Mouse (Mus musculus) c-Kit-positive CD71-negative TER-119-negative erythroid progenitor cells, embryonic 14.5 days (primary cell): ENCODE data around the gene Ppip5k1.
"Not testable (repeated sequence)": the region's sequence is repeated elsewhere in the genome, so short reads cannot be mapped to it uniquely, and the experiment has no call there.

ENCODE experiments used
- DNase-seq: peaks from one replicate; pipeline ENCODE4 v3.0.0-alpha.2; 2013; ENCODE audit warnings: low read depth

Ppip5k1 gene

DNA sequence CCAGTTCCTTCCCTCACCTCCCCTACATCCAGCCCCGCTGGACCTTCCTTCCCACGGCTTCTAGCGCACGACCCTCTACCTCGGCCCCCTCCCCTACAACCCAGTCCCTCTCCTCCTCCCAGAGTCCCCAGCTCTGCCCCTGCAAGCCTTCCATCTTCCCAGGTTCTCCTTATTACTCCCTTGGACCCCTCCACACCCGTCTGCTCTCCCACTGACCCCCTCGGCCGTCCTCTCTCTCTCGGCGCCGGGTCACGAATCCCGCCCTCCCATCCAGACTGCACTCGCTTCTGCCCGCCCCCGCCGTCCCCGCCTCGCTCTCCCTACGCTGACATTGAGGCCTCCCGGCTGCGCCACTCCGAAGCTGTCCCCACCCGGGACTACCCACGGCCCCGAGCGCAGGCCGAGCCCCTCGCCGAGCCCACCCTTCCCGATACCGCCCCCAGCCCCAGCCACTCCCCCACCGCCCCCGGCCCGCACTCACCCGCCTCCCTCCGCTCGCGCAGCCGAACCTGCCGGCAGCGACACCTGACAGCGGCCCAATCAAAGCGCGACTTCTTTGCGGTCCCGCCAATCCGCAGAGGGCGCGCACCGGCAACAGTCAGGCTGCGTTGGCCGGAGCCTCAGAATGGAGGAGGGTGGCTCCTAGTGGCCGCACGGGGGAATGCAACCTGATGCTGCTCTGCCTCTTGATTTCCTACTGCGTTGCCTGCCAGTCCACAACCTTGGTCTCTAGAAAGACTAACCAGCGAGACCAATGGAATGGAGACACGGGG, at the start of gene Ppip5k1:
Ppip5k1 (minus strand) TSS at position 577 of the 773 bp plus-strand sequence.
- DNase-seq: peak; percentile 90

DNA sequence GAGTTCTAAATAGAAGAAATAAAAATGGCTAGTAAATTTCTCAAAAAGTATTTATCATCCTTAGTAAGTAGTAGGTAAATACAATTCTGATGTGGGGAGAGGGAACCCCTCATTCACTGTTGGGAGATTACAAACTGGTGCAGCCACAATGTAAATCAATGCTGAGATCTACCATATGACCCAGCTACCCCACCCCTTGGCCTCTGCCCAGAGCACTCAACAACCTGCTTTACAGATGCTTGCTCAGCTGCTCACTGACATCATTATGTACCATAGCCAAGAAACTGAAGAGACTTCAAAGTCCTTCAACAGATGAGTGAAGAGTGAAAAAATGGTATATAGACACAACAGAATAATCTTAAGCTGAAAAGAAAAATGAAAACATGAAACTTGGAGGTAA, 48.1 kb upstream of the Ppip5k1 start:
- no peak for DNase-seq

DNA sequence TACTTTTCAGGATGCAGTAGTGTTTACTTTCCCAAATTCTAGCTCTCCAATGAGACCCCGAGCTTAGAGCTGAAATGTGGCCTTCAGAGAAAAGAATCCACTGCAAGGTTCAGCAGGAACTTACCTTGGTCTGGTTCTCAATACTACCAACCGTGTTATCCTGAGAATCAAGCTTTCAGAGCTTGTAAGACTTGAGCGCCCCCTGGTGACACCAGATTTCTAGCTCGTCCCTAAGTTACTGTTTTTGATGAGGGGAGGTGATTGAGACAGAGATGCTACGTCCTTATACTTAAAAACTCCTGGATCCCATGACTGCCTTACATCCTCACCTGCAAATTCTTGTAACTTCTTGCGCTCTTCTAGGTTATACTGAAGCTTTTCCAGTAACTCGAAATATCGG, 41.4 kb upstream of the Ppip5k1 start:
- peak; percentile 74 for DNase-seq

DNA sequence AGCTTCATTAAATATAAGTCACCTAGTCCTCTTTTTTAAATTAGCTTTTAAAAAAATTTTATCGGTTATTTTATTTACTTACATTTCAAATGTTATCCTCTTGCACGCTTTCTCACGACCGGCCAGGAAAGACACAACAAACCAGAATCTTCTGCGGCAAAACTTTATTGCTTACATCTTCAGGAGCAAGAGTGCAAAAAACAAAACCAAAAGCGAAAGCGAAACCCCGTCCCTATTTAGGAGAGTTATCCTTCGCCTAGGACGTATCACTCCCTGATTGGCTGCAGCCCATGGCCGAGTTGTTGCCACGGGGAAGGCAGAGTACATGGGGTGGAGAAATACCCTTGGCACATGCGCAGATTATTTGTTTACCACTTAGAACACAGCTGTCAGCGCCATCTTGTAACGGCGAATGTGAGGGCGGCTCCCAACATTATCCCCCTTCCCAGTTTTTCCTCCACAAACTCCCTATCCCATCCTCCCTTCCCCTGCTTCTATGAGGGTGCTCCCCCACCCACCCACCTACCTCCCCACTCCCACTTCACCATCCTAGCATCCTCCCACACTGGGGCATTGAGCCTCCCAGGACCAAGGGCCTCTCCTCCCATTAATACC, 31.9 kb upstream of the Ppip5k1 start, which contains the start of gene Strc:
Strc (minus strand) TSS at position 208 of the 615 bp plus-strand sequence.
- DNase-seq: not testable (repeated sequence)

DNA sequence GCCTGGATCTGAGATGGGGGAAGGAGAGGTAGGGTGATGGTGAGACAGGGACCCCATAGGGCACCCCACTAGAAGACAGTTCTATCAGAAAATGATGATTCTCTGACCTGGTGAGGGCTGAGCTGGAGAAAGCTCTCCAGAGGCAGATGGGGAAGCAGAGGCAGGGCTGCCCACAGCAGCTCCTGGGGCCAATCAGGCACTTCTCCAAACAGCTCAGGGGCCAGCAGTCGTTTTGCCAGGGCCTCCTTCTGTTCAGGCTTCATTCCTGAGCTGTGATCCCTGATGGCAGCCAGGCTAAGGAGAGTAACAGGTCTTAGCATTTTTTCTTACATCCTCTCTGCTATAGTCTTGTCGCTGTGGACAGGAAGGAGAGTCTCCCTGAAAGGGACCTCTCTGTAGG, 19.6 kb upstream of the Ppip5k1 start:
- no peak for DNase-seq

DNA sequence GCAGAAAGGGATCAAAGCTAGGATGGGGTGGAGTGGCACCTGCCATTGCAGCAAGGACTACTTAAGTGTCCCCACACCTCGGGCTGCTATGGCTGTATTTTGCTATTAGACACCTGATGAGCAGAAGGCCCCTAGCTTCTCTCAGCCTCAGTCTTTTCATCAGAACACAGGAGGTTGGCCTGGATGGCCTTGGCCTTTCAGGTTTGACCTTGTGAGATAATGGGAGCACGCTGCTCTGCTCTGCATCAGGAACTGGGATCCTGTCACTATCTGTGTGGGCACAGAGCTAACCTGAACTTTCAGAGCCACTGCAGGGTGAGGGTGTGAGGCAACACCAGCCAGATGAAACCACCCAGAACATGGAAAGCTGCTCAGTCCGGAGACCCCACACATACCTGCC, 17.1 kb upstream of the Ppip5k1 start:
- no peak for DNase-seq

DNA sequence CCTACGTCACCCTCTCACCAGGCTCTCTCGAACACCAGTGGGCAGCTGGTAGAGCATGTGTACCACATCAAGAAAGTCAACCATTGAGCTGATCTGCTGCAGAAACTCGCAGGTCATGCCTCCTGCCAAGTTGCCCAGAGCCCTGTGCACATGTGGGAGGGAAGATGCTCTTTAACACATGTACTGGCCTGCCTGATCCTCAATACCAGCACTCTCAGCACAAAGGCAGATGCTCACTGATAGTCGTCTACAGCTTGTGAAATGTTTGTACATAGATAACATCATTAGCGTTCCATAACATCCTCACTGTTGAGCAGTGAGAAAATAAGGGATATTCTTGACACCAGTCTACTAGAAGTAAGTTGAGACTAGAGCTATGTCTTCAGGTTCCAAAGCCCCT, 15.7 kb upstream of the Ppip5k1 start:
- no peak for DNase-seq

DNA sequence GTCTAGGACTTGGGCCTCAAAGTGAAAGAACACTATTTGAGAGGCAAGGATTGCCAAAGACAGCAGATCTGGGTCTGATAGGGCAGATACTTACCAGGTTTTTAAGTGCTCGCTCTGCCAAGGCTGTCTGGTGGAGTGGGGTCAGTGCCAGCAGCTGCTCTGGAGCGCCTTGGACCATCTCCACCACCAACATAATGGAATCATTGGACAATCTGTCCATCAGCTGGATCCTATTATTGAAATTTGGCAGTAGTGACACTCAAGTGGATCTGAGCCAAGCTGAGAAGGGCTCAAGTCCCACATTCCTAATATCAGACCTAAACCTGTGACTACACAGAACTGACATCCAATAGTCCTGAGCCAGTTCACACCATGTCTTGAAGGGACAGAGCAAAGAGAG, 13.6 kb upstream of the Ppip5k1 start:
- DNase-seq: no peak

DNA sequence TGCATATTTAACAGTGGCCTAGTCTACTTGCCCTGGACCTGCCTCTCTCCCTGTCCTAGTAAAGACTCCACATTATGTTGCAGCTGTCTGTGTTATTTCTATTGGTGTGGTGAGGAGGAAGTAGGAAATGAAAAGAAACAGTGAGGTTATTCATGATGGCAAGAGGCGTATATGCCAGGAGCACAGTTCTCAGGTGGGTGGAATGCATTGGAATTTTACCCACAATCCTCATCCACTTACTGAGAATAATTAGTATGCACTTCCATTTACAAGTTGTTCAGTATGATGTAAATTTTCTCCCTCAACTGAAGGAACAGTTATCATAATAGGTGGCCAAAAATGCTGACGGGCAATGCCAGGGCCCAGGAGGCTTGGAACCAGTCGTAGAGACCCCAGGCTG, 8.5 kb upstream of the Ppip5k1 start:
- DNase-seq: no peak

DNA sequence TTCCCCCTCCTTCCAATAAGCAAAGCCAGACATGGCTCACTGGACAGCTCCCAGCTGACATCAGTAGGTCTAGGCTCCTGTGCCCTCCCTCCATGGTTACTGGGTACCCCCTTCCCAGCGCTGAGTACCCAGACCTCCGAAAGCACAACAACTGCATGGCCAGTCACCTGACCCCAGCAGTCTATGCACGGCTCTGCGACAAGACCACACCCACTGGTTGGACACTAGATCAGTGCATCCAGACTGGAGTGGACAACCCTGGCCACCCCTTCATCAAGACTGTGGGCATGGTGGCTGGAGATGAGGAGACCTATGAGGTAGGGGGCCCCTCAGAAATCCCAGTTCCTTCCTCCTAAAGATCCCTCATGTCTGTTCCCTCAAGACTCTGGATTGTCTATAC, 4.3 kb upstream of the Ppip5k1 start:
- no peak for DNase-seq

DNA sequence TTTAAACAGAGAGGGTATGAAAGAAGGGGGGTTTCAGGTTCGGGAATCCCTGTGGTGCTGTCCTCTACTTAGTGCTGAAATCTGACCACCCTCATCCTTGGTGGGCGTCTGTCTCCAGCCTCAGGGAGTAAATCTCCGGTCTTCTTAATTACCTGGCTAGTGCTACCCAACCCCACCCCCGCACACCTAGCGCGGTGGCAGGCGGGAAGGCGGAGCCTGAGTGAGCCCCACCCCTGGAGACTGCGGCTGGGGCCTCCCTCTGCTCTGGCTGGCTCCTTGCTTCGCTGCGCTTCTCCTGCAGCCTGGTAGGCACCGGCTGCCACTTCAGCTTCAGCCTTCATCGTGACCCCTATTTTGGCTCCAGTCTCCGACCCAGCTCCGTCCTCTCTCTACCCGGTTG, 3.2 kb upstream of the Ppip5k1 start:
- no peak for DNase-seq

DNA sequence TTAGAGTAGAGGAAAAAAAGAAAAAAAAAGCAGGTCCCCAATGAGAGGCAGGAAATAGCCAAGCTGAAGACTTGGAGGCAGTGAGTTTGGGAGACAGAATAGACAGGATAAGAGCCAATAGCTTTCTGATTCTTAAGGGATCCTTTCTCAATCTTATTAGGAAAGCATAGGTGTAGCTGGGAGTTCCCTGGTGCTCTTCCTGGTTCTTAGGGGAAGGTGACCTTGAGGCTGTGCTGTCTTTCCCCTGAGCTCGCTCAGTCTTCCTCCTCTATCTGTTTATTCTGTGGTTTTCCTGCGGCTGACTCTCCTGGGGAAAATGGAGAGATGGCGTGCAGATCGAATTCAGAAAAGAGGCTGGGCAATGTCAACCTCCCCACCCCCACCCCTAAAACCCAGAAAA, 2.8 kb upstream of the Ppip5k1 start:
- no peak for DNase-seq

DNA sequence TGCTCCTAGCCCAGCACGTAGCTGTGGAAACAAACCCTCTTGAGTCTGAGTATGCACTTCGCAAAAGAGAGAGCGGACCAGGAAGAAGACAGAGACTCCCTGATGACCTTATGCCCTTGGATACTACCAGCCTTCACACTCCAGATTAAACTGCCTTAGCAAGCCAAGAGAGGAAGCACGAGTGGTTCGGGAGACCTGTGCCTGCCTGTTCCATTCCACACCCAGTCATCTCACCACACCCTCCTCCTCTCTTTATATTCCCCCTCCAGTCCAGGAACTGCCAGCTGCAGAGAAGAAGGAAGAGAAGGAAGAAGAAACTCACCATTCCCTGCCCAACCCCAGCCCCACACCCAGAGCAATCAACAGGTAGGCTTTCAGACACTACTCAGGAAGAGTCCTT, 2.3 kb upstream of the Ppip5k1 start, which contains the start of gene Ckmt1:
Ckmt1 (plus strand) TSS at position 221 of the 400 bp plus-strand sequence.
- DNase-seq: no peak

DNA sequence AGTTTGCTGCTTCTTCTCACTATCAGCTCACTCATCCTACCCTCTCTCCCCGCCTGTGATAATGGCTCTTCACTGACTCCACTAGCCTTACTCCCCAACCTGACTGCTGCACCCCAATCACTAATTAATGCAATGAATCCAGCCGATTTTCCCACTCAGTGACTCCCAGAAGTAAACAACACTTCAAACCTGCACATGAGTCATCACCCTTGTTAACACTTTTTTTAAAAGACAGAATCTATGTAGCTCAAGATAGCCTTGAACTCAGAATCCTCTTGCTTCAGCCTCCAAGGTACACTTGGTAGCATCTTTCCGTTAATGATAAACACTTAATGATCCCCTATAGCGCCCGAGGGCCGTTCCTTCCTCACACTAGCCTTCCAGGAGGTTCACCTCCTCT, 818 bp downstream of the Ppip5k1 start:
- DNase-seq: no peak

DNA sequence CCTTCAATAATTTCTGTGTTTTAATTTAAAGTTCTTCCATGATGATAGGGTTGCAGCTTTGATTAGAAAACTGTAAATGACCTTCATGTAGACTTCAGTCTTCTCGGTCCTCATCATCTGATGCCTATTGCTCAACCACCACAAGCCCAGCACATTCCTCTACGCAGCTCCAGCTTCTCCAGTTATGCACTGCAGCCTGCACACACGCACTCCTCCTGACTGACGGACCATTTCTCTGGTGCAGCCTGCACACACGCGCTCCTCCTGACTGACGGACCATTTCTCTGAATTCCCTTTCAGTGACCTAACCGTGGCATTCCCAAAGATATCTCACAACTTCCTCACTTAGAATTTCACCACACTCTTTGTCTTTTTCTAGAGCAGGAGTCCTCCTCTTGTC, 2.0 kb downstream of the Ppip5k1 start:
- DNase-seq: no peak

DNA sequence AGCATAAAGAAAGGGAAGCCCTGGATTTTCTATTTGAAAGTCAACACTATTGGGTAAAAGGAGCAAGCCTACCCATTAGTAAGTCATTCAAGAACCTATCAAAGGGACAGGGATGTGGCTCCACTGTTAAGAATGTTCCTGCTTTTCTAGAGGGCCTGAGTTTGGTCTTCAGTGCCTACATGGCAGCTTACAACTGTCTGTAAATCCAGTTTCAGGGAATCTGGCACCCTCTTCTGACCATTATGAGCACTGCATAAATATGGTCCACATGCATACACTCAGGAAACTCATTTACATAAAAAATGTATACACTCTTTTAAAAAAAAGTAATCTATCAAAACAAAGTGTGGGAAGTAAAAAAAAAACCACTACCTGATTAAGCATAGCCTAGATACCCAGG, 16.1 kb downstream of the Ppip5k1 start:
- no peak for DNase-seq

DNA sequence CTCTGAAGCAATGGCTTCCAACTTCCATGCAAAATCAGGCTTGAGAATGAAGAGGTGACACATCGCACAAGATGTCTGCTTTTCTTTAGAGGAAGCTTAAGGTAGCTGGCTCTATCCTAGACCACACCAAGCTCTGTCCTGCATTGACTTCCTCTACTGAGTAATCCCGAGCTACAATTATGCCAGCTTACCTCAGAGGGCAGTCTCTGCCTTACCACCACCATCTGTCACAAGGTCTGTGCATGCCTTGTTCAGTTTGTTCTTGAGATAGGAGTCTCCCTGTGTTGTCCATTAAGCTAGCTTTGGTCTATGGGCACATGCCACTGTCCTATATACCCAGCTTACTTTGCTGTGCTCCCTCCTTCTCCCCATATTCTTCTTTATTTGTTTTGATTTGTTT, 25.7 kb downstream of the Ppip5k1 start:
- no peak for DNase-seq

DNA sequence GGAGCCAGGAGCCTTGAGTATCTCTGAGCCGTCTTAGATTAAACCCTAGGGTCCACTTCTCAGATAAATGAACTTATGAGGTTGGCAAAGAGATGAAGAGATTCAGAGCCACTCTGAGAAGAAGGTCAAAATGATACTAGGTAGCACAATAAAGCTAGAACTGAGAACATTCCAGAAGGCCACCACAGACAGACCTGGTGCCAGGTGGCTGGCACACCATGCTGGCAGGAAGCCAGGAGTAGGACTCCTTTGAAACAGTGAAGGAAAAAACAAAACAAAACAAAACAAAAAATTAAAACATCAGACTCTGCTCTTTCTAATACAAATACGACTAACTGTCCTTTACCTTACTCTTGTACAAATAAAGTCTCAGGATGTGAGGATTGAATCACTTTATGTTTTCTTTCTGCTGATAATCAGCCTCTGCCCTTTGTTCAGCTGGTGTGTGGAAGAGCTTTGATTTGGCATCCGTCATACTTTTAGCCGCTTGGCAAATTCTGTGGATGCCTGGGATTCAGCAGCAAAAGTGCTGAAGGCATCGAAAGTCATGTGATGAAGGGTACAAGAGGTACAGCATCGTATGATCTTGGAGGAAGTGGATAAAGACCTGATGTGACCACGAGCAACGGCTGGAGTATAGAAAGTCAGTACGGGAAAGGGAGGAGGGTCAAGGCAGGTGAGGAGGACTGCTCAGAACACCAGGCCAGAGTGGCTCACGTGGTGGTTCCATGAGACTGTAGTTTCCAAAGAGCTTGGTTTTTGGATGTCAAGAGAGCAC, 31.3 kb downstream of the Ppip5k1 start:
- no peak for DNase-seq

DNA sequence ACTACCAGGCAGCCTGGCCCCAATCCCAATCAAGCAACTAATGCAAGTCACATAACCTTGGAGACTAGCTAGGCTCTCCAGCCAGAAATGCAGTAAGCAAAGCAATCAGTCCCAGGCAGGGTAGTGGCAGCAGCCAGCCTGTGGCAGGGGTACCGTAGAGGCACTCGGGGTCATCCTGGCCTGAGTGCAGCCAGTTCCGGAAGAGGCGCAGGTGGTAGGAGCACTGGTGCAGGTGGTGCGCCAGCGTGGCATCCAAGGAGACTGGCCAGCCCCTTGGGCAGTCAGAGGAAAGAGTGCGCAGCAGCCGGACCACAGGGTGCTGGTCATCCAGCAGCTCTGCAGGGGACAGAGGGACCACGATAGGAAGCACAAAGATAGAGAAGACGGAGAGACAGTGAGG, 32.2 kb downstream of the Ppip5k1 start:
- no peak for DNase-seq

DNA sequence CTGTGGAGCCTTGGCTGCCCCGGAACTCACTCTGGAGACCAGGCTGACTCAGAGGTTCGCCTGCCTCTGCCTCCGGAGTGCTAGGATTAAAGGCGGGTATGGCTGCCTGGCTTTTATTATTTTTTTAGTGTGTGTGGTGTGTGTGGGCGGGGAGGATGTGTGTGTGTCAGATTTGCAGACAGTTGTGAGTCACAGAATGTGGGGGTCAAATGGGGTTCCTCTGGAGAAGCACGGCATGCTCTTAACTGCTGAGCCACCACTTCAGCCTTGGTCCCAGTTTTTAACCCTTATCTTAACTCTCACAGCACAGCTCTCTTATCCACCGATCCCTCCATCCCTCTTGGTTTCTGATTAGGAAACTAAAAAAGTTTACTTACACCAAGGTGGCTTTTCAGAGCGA, 38.9 kb downstream of the Ppip5k1 start:
- no peak for DNase-seq

DNA sequence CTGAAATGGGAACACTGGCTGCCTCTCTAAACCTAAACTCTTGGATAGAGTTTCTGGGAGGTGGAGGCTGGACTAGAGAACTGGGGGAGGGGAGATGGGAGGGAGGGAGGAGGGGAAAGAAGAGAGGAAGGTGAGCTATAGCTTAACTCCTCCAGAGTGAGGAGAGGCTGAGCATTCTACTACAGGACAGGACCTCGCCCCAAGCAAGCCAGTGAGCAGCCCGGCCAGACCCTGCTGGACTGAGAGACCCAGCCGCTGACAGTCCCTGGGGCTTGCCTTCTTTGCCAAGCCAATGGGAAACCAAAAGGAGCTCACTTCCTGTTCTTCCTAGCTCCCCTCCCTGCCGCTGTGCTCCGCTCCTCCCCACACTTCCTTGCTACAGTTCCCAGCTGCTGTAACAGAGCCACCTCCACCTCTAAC, 46.2 kb downstream of the Ppip5k1 start:
- DNase-seq: no peak

DNA sequence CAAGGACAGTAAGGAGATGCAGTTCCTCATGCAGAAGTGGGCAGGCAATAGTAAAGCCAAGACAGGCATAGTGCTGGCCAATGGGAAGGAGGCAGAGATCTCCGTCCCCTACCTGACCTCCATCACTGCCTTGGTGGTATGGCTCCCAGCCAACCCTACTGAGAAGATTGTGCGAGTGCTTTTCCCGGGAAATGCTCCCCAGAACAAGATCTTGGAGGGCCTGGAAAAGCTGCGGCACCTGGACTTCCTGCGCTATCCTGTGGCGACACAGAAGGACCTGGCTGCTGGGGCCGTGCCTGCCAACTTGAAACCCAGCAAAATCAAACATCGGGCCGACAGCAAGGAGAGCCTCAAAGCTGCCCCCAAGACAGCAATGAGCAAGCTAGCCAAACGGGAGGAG, 55.2 kb downstream of the Ppip5k1 start:
- DNase-seq: no peak

DNA sequence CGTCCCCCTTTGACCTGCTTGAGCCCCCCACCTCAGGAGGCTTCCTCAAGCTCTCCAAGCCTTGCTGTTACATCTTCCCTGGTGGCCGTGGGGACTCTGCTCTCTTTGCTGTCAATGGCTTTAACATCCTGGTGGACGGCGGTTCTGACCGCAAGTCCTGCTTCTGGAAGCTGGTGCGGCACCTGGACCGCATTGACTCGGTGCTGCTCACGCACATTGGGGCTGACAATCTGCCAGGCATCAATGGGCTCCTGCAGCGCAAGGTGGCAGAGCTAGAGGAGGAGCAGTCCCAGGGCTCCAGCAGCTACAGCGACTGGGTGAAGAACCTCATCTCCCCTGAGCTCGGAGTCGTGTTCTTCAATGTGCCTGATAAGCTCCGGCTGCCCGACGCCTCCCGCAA, 55.7 kb downstream of the Ppip5k1 start:
- no peak for DNase-seq
